Mouse (Mus musculus) small intestine, adult 2 months (tissue): Measurements from ENCODE around the gene Slc1a7.

Experiments
- CTCF ChIP-seq: fragments of 200-500 bp; IDR thresholded peaks from 2 replicates; pipeline ENCODE4 v1.5.1; 2012; ENCODE audit warnings: low read depth, mild to moderate bottlenecking, control low read depth, inconsistent platforms, low read length, moderate library complexity, mixed read lengths; ENCODE audit not compliant: insufficient replicate concordance, insufficient read length; ENCODE audit errors: extremely low read depth
- POLR2A ChIP-seq: fragments of 200-500 bp; IDR thresholded peaks from 2 replicates; pipeline ENCODE4 v1.6.1; 2012; ENCODE audit warnings: low read depth, mild to moderate bottlenecking, control low read depth, inconsistent platforms, low read length, moderate library complexity

GRCm38 (mm10) chr4:107979530-107979929, 11.4 kb downstream of the Slc1a7 start:
- TF ChIP-seq CTCF (no peak), POLR2A (no peak)
